Mouse (Mus musculus) limb, embryonic 12.5 days (tissue): ENCODE data around the gene Rab3c. TPM values are rescaled to one million over a fixed set of nuclear protein-coding genes. Genes with fewer than 3 reads are reported as not detected.
A peak's percentile ranks its signal among the peaks of the same experiment; 100 is the strongest.

ENCODE experiments used
- ATAC-seq: fragments of 200-750 bp; cut with Nextera tagmentation; 2 replicates; pipeline ENCODE4 v1.8.0; 2017; ENCODE audit warnings: low read depth, moderate TSS enrichment; ENCODE audit not compliant: insufficient number of reproducible peaks, insufficient read depth, low FRiP score, low TSS enrichment
- H3K27ac ChIP-seq: fragments of 300-500 bp; sonication (generic); 2 replicates; pipeline ENCODE4 v1.5.1; 2016; ENCODE audit warnings: mild to moderate bottlenecking, moderate library complexity
- H3K27me3 ChIP-seq: fragments of 300-500 bp; sonication (generic); 2 replicates; pipeline ENCODE4 v1.6.1; 2016; ENCODE audit warnings: mild to moderate bottlenecking, moderate library complexity
- H3K36me3 ChIP-seq: fragments of 300-500 bp; sonication (generic); 2 replicates; pipeline ENCODE4 v1.6.1; 2016; ENCODE audit warnings: mild to moderate bottlenecking, moderate library complexity
- H3K4me1 ChIP-seq: fragments of 300-500 bp; sonication (generic); replicated peaks from 2 replicates; pipeline ENCODE4 v1.6.1; 2016
- H3K4me2 ChIP-seq: fragments of 300-500 bp; sonication (generic); 2 replicates; pipeline ENCODE4 v1.6.1; 2016; ENCODE audit warnings: mild to moderate bottlenecking, moderate library complexity
- H3K4me3 ChIP-seq: fragments of 300-500 bp; sonication (generic); replicated peaks from 2 replicates; pipeline ENCODE4 v1.5.1; 2016; ENCODE audit warnings: mild to moderate bottlenecking
- H3K9ac ChIP-seq: fragments of 300-500 bp; sonication (generic); replicated peaks from 2 replicates; pipeline ENCODE4 v1.6.1; 2016; ENCODE audit warnings: mild to moderate bottlenecking, moderate library complexity
- H3K9me3 ChIP-seq: fragments of 300-500 bp; sonication (generic); 2 replicates; pipeline ENCODE4 v1.6.1; 2016; ENCODE audit warnings: mild to moderate bottlenecking, moderate library complexity
- WGBS: fragments of 180-500 bp; shearing (Covaris S2); methylation state at CpG from one replicate; pipeline ENCODE4 v1.1.7; 2016; 5-methylcytosine and 5-hydroxymethylcytosine counted together
- polyA plus RNA-seq: library from polyadenylated mRNA; unstranded; fragments of >200 nt; fragmentation: Nextera tagmentation; extraction: Ambion mirVana; gene quantifications from 2 replicates; pipeline ENCODE4 v1.2.1, GENCODE M21; 2016

Rab3c gene
- polyA plus RNA-seq, 1 experiment from 2014 or later: 1.5 TPM

GRCm38 (mm10) chr13:110093720-110094685 lies 186.8 kb downstream of the Rab3c start:
- H3K4me2 ChIP-seq: no peak overlapping the region
- no peak for ATAC-seq
- 62% methylated on average over 17 of the region's 17 CpGs for WGBS

GRCm38 (mm10) chr13:110083961-110084360 lies 196.8 kb downstream of the Rab3c start:
- H3K9me3 ChIP-seq: no peaks in the 10 kb centered on the region
- no peak for ATAC-seq
- no peak overlapping the region for H3K9ac ChIP-seq
- H3K27me3 ChIP-seq: no peaks in the 10 kb centered on the region
- WGBS: 94% methylated on average over 8 of the region's 8 CpGs
- H3K36me3 ChIP-seq: no peaks in the 10 kb centered on the region
- H3K4me3 ChIP-seq: no peak overlapping the region
- H3K4me1 ChIP-seq: no peaks in the 10 kb centered on the region
- no peak overlapping the region for H3K4me2 ChIP-seq
- no peak overlapping the region for H3K27ac ChIP-seq

More at GRCm38 (mm10) chr13:110093720-110094685, 186.8 kb downstream of the Rab3c start:
- Histone ChIP-seq H3K27ac (no peak overlapping the region), H3K9me3 (peaks cover 4% of the 10 kb centered on the region; the same call in 1 of the 2 replicates), H3K9ac (no peak overlapping the region), H3K36me3 (no peaks in the 10 kb centered on the region), H3K4me1 (peaks cover 12% of the 10 kb centered on the region; the same call in 1 of the 2 replicates), H3K4me3 (no peak overlapping the region), H3K27me3 (no peaks in the 10 kb centered on the region)

GRCm38 (mm10) chr13:110081174-110081573 lies 199.6 kb downstream of the Rab3c start:
- no peaks in the 10 kb centered on the region for H3K27me3 ChIP-seq
- H3K36me3 ChIP-seq: no peaks in the 10 kb centered on the region
- no peak for ATAC-seq
- H3K4me1 ChIP-seq: no peaks in the 10 kb centered on the region
- H3K27ac ChIP-seq: no peak overlapping the region
- H3K4me2 ChIP-seq: no peak overlapping the region
- no peak overlapping the region for H3K4me3 ChIP-seq
- H3K9me3 ChIP-seq: no peaks in the 10 kb centered on the region
- no peak overlapping the region for H3K9ac ChIP-seq

- ATAC-seq: no peak
- H3K4me3 ChIP-seq: no peak overlapping the region
Measured at GRCm38 (mm10) chr13:110075587-110075986, 205.2 kb downstream of the Rab3c start.

GRCm38 (mm10) chr13:110074180-110074579 lies 206.6 kb downstream of the Rab3c start:
- Histone ChIP-seq H3K27ac (no peak overlapping the region), H3K4me1 (no peaks in the 10 kb centered on the region), H3K36me3 (no peaks in the 10 kb centered on the region), H3K4me3 (no peak overlapping the region), H3K4me2 (no peak overlapping the region), H3K9me3 (no peaks in the 10 kb centered on the region), H3K9ac (no peak overlapping the region), H3K27me3 (no peaks in the 10 kb centered on the region)
- ATAC-seq: no peak
- 76% methylated on average over 2 of the region's 2 CpGs for WGBS

More at GRCm38 (mm10) chr13:110075587-110075986, 205.2 kb downstream of the Rab3c start:
- Histone ChIP-seq H3K9ac (no peak overlapping the region), H3K9me3 (no peaks in the 10 kb centered on the region), H3K4me2 (no peak overlapping the region), H3K27me3 (no peaks in the 10 kb centered on the region), H3K4me1 (no peaks in the 10 kb centered on the region), H3K27ac (no peak overlapping the region), H3K36me3 (no peaks in the 10 kb centered on the region)
- WGBS: 78% methylated on average over 9 of the region's 9 CpGs

- Histone ChIP-seq H3K9ac (no peak overlapping the region), H3K9me3 (no peaks in the 10 kb centered on the region), H3K27me3 (no peaks in the 10 kb centered on the region), H3K4me1 (peaks cover 5% of the 10 kb centered on the region), H3K27ac (no peak overlapping the region), H3K4me3 (no peak overlapping the region), H3K4me2 (no peak overlapping the region), H3K36me3 (no peaks in the 10 kb centered on the region)
- 81% methylated on average over 3 of the region's 3 CpGs for WGBS
- ATAC-seq: no peak
Measured at GRCm38 (mm10) chr13:110067149-110067548, 213.6 kb downstream of the Rab3c start.

- Histone ChIP-seq H3K27ac (no peak overlapping the region), H3K27me3 (no peaks in the 10 kb centered on the region), H3K4me1 (peaks cover 5% of the 10 kb centered on the region), H3K4me3 (no peak overlapping the region), H3K36me3 (no peaks in the 10 kb centered on the region), H3K9me3 (no peaks in the 10 kb centered on the region), H3K9ac (no peak overlapping the region), H3K4me2 (no peak overlapping the region)
- ATAC-seq: no peak
- whole genome bisulfite sequencing: 88% methylated on average over 2 of the region's 2 CpGs
Measured at GRCm38 (mm10) chr13:110066674-110067073, 214.1 kb downstream of the Rab3c start.

- Histone ChIP-seq H3K4me1 (peaks cover 5% of the 10 kb centered on the region), H3K9me3 (no peaks in the 10 kb centered on the region), H3K4me3 (no peak overlapping the region), H3K36me3 (no peaks in the 10 kb centered on the region), H3K9ac (no peak overlapping the region), H3K4me2 (peak overlapping the region; percentile 23), H3K27ac (no peak overlapping the region), H3K27me3 (no peaks in the 10 kb centered on the region)
- 16% methylated on average over 9 of the region's 9 CpGs for WGBS
- ATAC-seq: peak; percentile 78
Measured at GRCm38 (mm10) chr13:110062835-110063411, 217.9 kb downstream of the Rab3c start.

- no peak overlapping the region for H3K27ac ChIP-seq
- no peaks in the 10 kb centered on the region for H3K9me3 ChIP-seq
- H3K4me1 ChIP-seq: peaks cover 5% of the 10 kb centered on the region
- WGBS: 68% methylated on average over 8 of the region's 8 CpGs
- no peaks in the 10 kb centered on the region for H3K36me3 ChIP-seq
- H3K4me3 ChIP-seq: no peak overlapping the region
- ATAC-seq: no peak
- no peak overlapping the region for H3K9ac ChIP-seq
- H3K4me2 ChIP-seq: no peak overlapping the region
- no peaks in the 10 kb centered on the region for H3K27me3 ChIP-seq
Measured at GRCm38 (mm10) chr13:110062288-110062687, 218.5 kb downstream of the Rab3c start.

GRCm38 (mm10) chr13:110054538-110054937 lies 226.3 kb downstream of the Rab3c start:
- Histone ChIP-seq H3K4me3 (no peak overlapping the region), H3K9ac (no peak overlapping the region), H3K27me3 (no peaks in the 10 kb centered on the region), H3K4me1 (no peaks in the 10 kb centered on the region), H3K4me2 (no peak overlapping the region), H3K27ac (no peak overlapping the region), H3K36me3 (no peaks in the 10 kb centered on the region), H3K9me3 (no peaks in the 10 kb centered on the region)
- WGBS: 68% methylated on average over 8 of the region's 8 CpGs
- no peak for ATAC-seq

- Histone ChIP-seq H3K27me3 (no peaks in the 10 kb centered on the region), H3K4me3 (no peak overlapping the region), H3K9me3 (no peaks in the 10 kb centered on the region), H3K27ac (no peak overlapping the region), H3K4me1 (no peaks in the 10 kb centered on the region), H3K9ac (no peak overlapping the region), H3K4me2 (no peak overlapping the region), H3K36me3 (no peaks in the 10 kb centered on the region)
- whole genome bisulfite sequencing: 68% methylated on average over 5 of the region's 5 CpGs
- no peak for ATAC-seq
Measured at GRCm38 (mm10) chr13:110048767-110049434, 231.9 kb downstream of the Rab3c start.
